Mouse (Mus musculus) Muller cell, postnatal 12 days (primary cell): Measurements from ENCODE around the gene Trpd52l3.

Experiments
- DNase-seq: peaks from one replicate; pipeline ENCODE4 v3.0.0-alpha.2; 2015; ENCODE audit errors: inconsistent ontology term

The Trpd52l3 gene

GRCm38 (mm10) chr19:30029894-30030635 is 26.5 kb downstream of the Trpd52l3 start, which contains the start of gene Uhrf2:
Uhrf2 (plus strand) TSS chr19:30030513.
- peak; percentile 99 for DNase-seq

DNA sequence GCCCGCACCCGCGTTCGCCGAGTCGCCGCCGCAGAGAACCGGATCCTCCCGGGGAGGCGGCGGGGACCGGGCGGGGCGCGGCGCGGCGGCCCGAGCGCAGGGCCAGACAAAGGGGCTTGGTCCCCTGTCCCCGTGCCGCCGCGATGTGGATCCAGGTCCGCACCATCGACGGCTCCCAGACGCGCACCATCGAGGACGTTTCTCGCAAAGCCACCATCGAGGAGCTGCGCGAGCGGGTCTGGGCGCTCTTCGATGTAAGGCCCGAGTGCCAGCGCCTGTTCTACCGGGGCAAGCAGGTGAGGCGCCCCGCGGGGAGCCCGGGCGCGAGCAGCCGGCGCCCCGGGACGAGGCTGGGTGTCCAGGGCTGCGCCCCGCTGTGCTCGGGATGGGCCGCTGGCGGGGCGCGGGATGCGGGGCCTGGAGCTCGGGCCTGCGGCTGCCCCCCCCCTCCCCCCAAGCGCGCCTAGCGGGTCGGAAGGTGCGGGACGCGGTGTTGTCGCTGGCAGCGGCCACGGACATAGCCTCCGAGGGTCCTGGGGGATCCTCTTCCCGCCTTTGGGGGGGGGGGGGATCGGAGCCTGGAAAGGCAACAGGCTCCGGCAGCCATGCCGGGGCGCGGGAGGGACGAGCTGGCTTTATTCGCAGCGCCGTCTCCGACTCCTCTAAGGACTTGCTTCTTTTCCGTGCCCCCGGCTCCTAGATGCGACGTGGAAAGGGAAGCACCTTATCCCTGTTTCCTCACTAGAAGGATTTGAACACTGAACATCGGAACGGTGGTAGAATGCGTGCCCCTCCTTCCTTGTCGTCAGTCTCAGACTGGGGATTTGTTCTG is 27.3 kb downstream of the Trpd52l3 start:
- peak; percentile 50 for DNase-seq

DNA sequence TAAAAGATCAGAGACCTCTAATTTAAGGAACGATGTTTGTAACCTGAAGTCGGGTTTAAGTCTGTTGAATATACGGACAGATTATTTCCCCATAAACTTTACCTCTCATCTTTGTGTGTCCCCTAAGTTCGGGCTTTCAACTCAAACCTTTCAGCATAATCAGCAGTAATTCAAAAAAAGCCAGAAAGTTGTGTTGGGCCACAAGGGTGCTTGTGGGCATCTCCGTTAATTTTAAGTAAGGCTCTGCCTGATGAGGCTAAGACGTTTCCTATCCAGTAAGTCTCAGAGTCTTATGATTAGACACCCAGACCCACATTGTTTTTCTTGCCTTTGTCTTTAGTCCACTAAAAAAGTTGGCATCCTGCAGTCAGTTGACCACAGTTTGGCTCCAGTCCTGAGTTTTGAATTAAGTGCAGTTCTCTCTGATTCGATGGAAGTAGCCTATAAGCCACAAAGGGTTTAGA is 27.9 kb downstream of the Trpd52l3 start:
- DNase-seq: peak; percentile 61

GRCm38 (mm10) chr19:30032206-30032605 is 28.6 kb downstream of the Trpd52l3 start:
- peak; percentile 26 for DNase-seq

- no peak for DNase-seq
These were observed 31.8 kb downstream of the Trpd52l3 start for GRCm38 (mm10) chr19:30035361-30035760.

DNA sequence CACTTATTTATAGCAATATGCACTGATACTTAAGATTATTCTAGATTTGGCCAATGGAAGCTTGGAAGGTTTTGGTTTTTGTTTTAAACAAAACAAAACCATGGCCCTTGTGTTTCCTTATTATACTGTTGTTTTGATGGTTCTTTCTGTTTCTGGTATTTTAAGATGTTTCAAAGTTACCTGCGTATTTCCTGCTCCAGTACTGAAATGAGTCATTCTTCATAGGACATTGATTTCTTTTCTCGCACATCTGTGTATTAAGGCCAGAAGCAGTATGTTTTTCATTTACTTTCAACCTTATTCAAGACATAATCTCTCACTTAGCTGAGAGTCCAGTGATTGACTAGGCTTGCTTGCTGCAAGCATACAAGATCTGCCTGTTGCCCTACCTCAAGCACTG is 40.1 kb downstream of the Trpd52l3 start:
- DNase-seq: no peak

DNA sequence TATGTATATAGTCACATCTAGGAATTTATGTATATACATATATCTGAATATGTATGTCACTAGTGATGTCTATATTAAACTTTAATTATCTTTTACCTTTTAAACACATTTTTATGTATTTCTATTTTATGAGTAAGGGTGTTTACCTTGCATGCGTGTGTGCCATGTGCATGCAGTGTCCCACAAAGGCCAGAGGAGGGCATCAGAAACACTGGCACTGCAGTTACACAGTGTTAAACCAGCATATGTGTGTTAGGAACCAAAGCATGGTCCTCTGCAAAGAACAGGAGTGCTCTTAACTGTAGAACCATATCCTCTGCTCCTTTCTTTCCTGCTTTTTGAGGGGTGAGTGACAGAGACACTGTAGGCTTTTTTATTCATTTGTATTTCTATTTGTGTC is 41.0 kb downstream of the Trpd52l3 start:
- DNase-seq: no peak

- no peak for DNase-seq
These were observed 42.3 kb downstream of the Trpd52l3 start for GRCm38 (mm10) chr19:30045857-30046256.

- DNase-seq: no peak
These were observed 47.0 kb downstream of the Trpd52l3 start for GRCm38 (mm10) chr19:30050584-30050983.

- no peak for DNase-seq
These were observed 47.9 kb downstream of the Trpd52l3 start for GRCm38 (mm10) chr19:30051479-30051878.

GRCm38 (mm10) chr19:30054218-30054617 is 50.6 kb downstream of the Trpd52l3 start:
- no peak for DNase-seq
